In genomic region chr16:43386426-43386825, GRCm38 (mm10) we compare ENCODE assay signal across 20 mouse cellular contexts.
DNase-seq lines count a peak whose midpoint lies in the region; ATAC-seq and TF ChIP-seq lines count a peak whose summit lies in the region.
"Had no signal": no experiment of that assay in that cellular context is flagged by ENCODE, and none has a peak within 500 bp of the region (broad histone marks: within the 10 kb centered on the region; RNA-seq: fewer than 3 reads in every experiment).

No protein-coding gene starts in this region.

- TF ChIP-seq CTCF in heart, adult 2 months (IDR thresholded peaks at IDR 0.05): no peak

- H3K4me3 ChIP-seq in forebrain, embryonic 14.5 days (ENCODE audit: low read depth, low read length): no peak overlapping the region
- H3K4me3 ChIP-seq in forebrain, embryonic 16.5 days (replicated peaks; ENCODE audit: low read length): no peak overlapping the region
- H3K4me3 ChIP-seq in heart, adult 2 months: no peak overlapping the region
- no peak overlapping the region for H3K4me3 ChIP-seq in heart, embryonic 10.5 days
- H3K4me3 ChIP-seq in heart, embryonic 14.5 days (ENCODE audit: control insufficient read depth in 1 of 2, insufficient read depth in 1 of 2, low read depth in 1 of 2, low read length in 2 of 2): no peak overlapping the region
- no peak overlapping the region for H3K4me3 ChIP-seq in midbrain, embryonic 11.5 days (ENCODE audit: low read depth, low read length)
- no peak overlapping the region for H3K4me3 ChIP-seq in midbrain, embryonic 13.5 days (replicated peaks)
- H3K4me3 ChIP-seq: embryonic facial prominence, embryonic 13.5 days had no signal

- ATAC-seq in forebrain, embryonic 14.5 days: 0 out of 2 replicates have a peak, but pooled peaks have one; percentile 18
- no peak for ATAC-seq in forebrain, embryonic 16.5 days
- ATAC-seq in heart, embryonic 14.5 days (ENCODE audit: insufficient number of reproducible peaks, insufficient read depth, low FRiP score, low read depth): no peak
- ATAC-seq in midbrain, embryonic 11.5 days (ENCODE audit: low FRiP score): no peak
- ATAC-seq in midbrain, embryonic 13.5 days: no peak
- ATAC-seq: activated CD4-positive, CD25-positive, alpha-beta regulatory T cell, adult 4 months; hindbrain, postnatal 0 days; intestine, postnatal 0 days; Patski had no signal

- H3K4me1 ChIP-seq in forebrain, embryonic 14.5 days (ENCODE audit: control insufficient read depth, insufficient read depth, low read length): peaks cover 3% of the 10 kb centered on the region; the same call in 1 of the 2 replicates
- peaks cover 4% of the 10 kb centered on the region for H3K4me1 ChIP-seq in forebrain, embryonic 16.5 days (replicated peaks; ENCODE audit: control insufficient read depth, insufficient read depth, low read length)
- peaks cover 17% of the 10 kb centered on the region for H3K4me1 ChIP-seq in heart, adult 2 months (ENCODE audit: control insufficient read depth, insufficient read depth, low read length)
- H3K4me1 ChIP-seq in heart, embryonic 10.5 days: peaks cover 13% of the 10 kb centered on the region; the same call in 1 of the 2 replicates
- H3K4me1 ChIP-seq in heart, embryonic 14.5 days (ENCODE audit: control insufficient read depth in 2 of 2, insufficient read depth in 2 of 2, low read length in 2 of 2): peaks cover 0 to 14% of the 10 kb centered on the region in 2 experiments; a peak in 1 of 4 replicates
- 0 out of 2 replicates have a peak, but pooled peaks cover 2% of the 10 kb centered on the region for H3K4me1 ChIP-seq in midbrain, embryonic 11.5 days (ENCODE audit: control insufficient read depth, insufficient read depth, low read length)
- H3K4me1 ChIP-seq in midbrain, embryonic 13.5 days (replicated peaks): peaks cover 11% of the 10 kb centered on the region
- H3K4me1 ChIP-seq: embryonic facial prominence, embryonic 13.5 days had no signal

- no peaks in the 10 kb centered on the region for H3K9me3 ChIP-seq in forebrain, embryonic 14.5 days (replicated peaks; ENCODE audit: control insufficient read depth, low read length)
- no peaks in the 10 kb centered on the region for H3K9me3 ChIP-seq in forebrain, embryonic 16.5 days (ENCODE audit: control insufficient read depth, low read length)
- no peaks in the 10 kb centered on the region for H3K9me3 ChIP-seq in heart, embryonic 10.5 days
- no peaks in the 10 kb centered on the region for H3K9me3 ChIP-seq in heart, embryonic 14.5 days (ENCODE audit: control insufficient read depth, low read length)
- H3K9me3 ChIP-seq in midbrain, embryonic 11.5 days (ENCODE audit: control insufficient read depth, low read length): no peaks in the 10 kb centered on the region
- no peaks in the 10 kb centered on the region for H3K9me3 ChIP-seq in midbrain, embryonic 13.5 days
- H3K9me3 ChIP-seq: embryonic facial prominence, embryonic 13.5 days had no signal

- H3K79me2 ChIP-seq in heart, adult 2 months (replicated peaks; ENCODE audit: control insufficient read depth, insufficient read depth, low read length): peaks cover 6% of the 10 kb centered on the region

- no peaks in the 10 kb centered on the region for H3K36me3 ChIP-seq in forebrain, embryonic 14.5 days (ENCODE audit: control insufficient read depth, insufficient read depth, low read length)
- H3K36me3 ChIP-seq in forebrain, embryonic 16.5 days (ENCODE audit: control insufficient read depth, insufficient read depth): no peaks in the 10 kb centered on the region
- H3K36me3 ChIP-seq in heart, adult 2 months (ENCODE audit: control insufficient read depth, insufficient read depth, low read length): peaks cover 41% of the 10 kb centered on the region
- no peaks in the 10 kb centered on the region for H3K36me3 ChIP-seq in heart, embryonic 10.5 days
- H3K36me3 ChIP-seq in heart, embryonic 14.5 days (ENCODE audit: control insufficient read depth, insufficient read depth, low read length): no peaks in the 10 kb centered on the region
- no peaks in the 10 kb centered on the region for H3K36me3 ChIP-seq in midbrain, embryonic 11.5 days (ENCODE audit: control insufficient read depth, insufficient read depth, low read length)
- no peaks in the 10 kb centered on the region for H3K36me3 ChIP-seq in midbrain, embryonic 13.5 days
- H3K36me3 ChIP-seq: embryonic facial prominence, embryonic 13.5 days had no signal

- H3K9ac ChIP-seq in forebrain, embryonic 14.5 days (ENCODE audit: low read length): no peak overlapping the region
- no peak overlapping the region for H3K9ac ChIP-seq in forebrain, embryonic 16.5 days (replicated peaks; ENCODE audit: low read depth, low read length)
- H3K9ac ChIP-seq in heart, adult 2 months (ENCODE audit: low read depth, low read length): no peak overlapping the region
- H3K9ac ChIP-seq in heart, embryonic 14.5 days (ENCODE audit: low read length): no peak overlapping the region
- H3K9ac ChIP-seq in midbrain, embryonic 11.5 days (ENCODE audit: low read length): no peak overlapping the region
- H3K9ac ChIP-seq in midbrain, embryonic 13.5 days (replicated peaks): no peak overlapping the region
- H3K9ac ChIP-seq: embryonic facial prominence, embryonic 13.5 days had no signal

- 69% methylated on average over 5 of the region's 5 CpGs for WGBS in forebrain, embryonic 14.5 days
- 55% methylated on average over 5 of the region's 5 CpGs for WGBS in forebrain, embryonic 16.5 days
- WGBS in heart, adult 2 months: 55% methylated on average over 5 of the region's 5 CpGs
- 35% methylated on average over 5 of the region's 5 CpGs for WGBS in heart, embryonic 10.5 days
- WGBS in heart, embryonic 14.5 days: 19% methylated on average over 5 of the region's 5 CpGs
- 77% methylated on average over 5 of the region's 5 CpGs for WGBS in midbrain, embryonic 11.5 days
- WGBS in midbrain, embryonic 13.5 days: 75% methylated on average over 5 of the region's 5 CpGs

- intact Hi-C loops in heart, adult 2 months (cut with DNase I): no loop called here
- intact Hi-C loops in heart, postnatal 36 days (cut with DNase I): no loop called here

- no peak for TF ChIP-seq POLR2A in heart, adult 2 months (IDR thresholded peaks at IDR 0.05; ENCODE audit: insufficient read depth, low read depth, low read length)

- no peaks in the 10 kb centered on the region for H3K27me3 ChIP-seq in forebrain, embryonic 14.5 days (replicated peaks; ENCODE audit: control insufficient read depth, insufficient read depth, low read length)
- H3K27me3 ChIP-seq in forebrain, embryonic 16.5 days (replicated peaks; ENCODE audit: control insufficient read depth, insufficient read depth, low read length): no peaks in the 10 kb centered on the region
- H3K27me3 ChIP-seq in heart, adult 2 months (ENCODE audit: control insufficient read depth, insufficient read depth, low read length): no peaks in the 10 kb centered on the region
- H3K27me3 ChIP-seq in heart, embryonic 10.5 days (ENCODE audit: insufficient read depth, poor library complexity, severe bottlenecking): no peaks in the 10 kb centered on the region
- H3K27me3 ChIP-seq in heart, embryonic 14.5 days (ENCODE audit: control insufficient read depth, insufficient read depth, low read length): no peaks in the 10 kb centered on the region
- H3K27me3 ChIP-seq in midbrain, embryonic 11.5 days (ENCODE audit: control insufficient read depth, insufficient read depth, low read length): no peaks in the 10 kb centered on the region
- no peaks in the 10 kb centered on the region for H3K27me3 ChIP-seq in midbrain, embryonic 13.5 days
- H3K27me3 ChIP-seq: embryonic facial prominence, embryonic 13.5 days; Patski had no signal

- no peak for TF ChIP-seq EP300 in heart, adult 2 months (IDR thresholded peaks at IDR 0.05; ENCODE audit: insufficient read depth, low read depth, low read length)

- H3K4me2 ChIP-seq in forebrain, embryonic 14.5 days (ENCODE audit: low read length): no peak overlapping the region
- H3K4me2 ChIP-seq in forebrain, embryonic 16.5 days (ENCODE audit: low read length): no peak overlapping the region
- peak overlapping the region; percentile 22; the same call in 1 of the 2 replicates for H3K4me2 ChIP-seq in heart, embryonic 14.5 days (ENCODE audit: low read length)
- no peak overlapping the region for H3K4me2 ChIP-seq in midbrain, embryonic 11.5 days
- H3K4me2 ChIP-seq in midbrain, embryonic 13.5 days (replicated peaks): no peak overlapping the region
- H3K4me2 ChIP-seq: embryonic facial prominence, embryonic 13.5 days had no signal

- peak; percentile 32 for DNase-seq in forebrain, embryonic 14.5 days (ENCODE audit: low spot score)
- no peak for DNase-seq in heart, adult 2 months
- DNase-seq in heart, embryonic 10.5 days (ENCODE audit: low spot score): no peak
- no peak for DNase-seq in heart, postnatal 36 days
- peak; percentile 80 for DNase-seq in midbrain, embryonic 11.5 days (ENCODE audit: low spot score, missing footprints)
- DNase-seq: adrenal gland, postnatal 14 days; cerebellum, adult 18-20 months; cerebellum, adult 9-11 months; cerebellum, postnatal 36 days; gastrocnemius, postnatal 10 days; kidney, adult 8-10 months; kidney, postnatal 25 days had no signal

- H3K27ac ChIP-seq in forebrain, embryonic 14.5 days (ENCODE audit: low read depth, low read length): no peak overlapping the region
- H3K27ac ChIP-seq in forebrain, embryonic 16.5 days (ENCODE audit: low read length): no peak overlapping the region
- H3K27ac ChIP-seq in heart, adult 2 months: peak overlapping the region; percentile 13; the same call in 1 of the 2 replicates
- no peak overlapping the region for H3K27ac ChIP-seq in heart, embryonic 10.5 days
- no peak overlapping the region for H3K27ac ChIP-seq in heart, embryonic 14.5 days (replicated peaks in 1 of 2; ENCODE audit: control insufficient read depth in 1 of 2, insufficient read depth in 1 of 2, low read depth in 2 of 2, low read length in 2 of 2)
- H3K27ac ChIP-seq in midbrain, embryonic 11.5 days (ENCODE audit: low read depth, low read length): no peak overlapping the region
- H3K27ac ChIP-seq in midbrain, embryonic 13.5 days: no peak overlapping the region
- H3K27ac ChIP-seq: embryonic facial prominence, embryonic 13.5 days; hindbrain, postnatal 0 days had no signal

Comparison
In these comparisons a context has a peak if more than half of its experiments do, and no peak if none do; other contexts are left out.
1. DNase-seq: peak in forebrain, embryonic 14.5 days (single experiment) and midbrain, embryonic 11.5 days (single experiment); none in heart, adult 2 months (0 of 2), heart, embryonic 10.5 days (single experiment) and heart, postnatal 36 days (0 of 2).